Mouse (Mus musculus) liver, postnatal 0 days (tissue): Measurements from ENCODE around the gene Safb.

Experiments
- CTCF ChIP-seq: sonication (generic); IDR thresholded peaks from 2 replicates; pipeline ENCODE4 v1.5.1; 2016; ENCODE audit warnings: antibody characterized with exemption, low read depth
- EP300 ChIP-seq: IDR thresholded peaks from 2 replicates; pipeline ENCODE4 v1.6.1; 2016; ENCODE audit warnings: antibody characterized with exemption, low read depth, mild to moderate bottlenecking

DNA sequence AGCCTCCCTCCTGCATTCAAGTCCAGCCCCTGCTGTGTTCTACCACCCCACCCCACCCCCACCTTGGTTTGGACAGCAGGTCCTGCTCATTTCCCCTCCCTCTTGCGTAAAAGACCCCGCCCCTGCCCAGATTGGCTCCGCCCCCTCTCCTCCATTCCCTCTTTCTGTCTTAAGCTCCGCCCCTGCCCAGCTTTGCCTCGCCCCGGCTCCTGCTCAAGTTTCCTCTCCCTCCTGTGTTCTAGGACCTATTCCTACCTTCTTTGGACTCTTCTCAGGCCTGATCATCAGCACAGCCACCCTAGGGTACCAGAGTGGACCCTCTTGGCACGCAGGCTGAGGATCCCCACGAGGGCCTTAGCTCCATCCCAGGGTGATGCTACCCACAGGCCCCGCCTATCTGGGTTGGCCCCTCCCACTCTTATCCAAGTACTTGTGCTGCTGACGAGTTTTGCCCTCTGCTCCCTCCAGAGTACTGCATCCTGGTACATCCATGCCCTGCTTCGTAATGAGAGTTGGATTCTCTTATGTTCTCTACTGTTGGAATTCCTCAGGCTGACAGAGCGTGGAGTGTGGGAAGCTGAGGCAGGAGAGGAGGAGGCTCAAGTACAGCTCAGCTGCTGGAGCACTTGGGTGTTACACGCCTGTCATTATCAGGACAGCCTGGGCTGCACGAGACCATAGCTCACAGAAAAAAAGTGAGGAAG lies 27.4 kb downstream of the Safb start:
- TF ChIP-seq CTCF (no peak), EP300 (no peak)
